Mouse (Mus musculus): Measurements from ENCODE around the gene Cyp24a1. TPM values are rescaled to one million over a fixed set of nuclear protein-coding genes. Genes with fewer than 3 reads are reported as not detected.

Cyp24a1 gene
- polyA plus RNA-seq, 1 experiment from 2014 or later: 0.05 TPM

DNA sequence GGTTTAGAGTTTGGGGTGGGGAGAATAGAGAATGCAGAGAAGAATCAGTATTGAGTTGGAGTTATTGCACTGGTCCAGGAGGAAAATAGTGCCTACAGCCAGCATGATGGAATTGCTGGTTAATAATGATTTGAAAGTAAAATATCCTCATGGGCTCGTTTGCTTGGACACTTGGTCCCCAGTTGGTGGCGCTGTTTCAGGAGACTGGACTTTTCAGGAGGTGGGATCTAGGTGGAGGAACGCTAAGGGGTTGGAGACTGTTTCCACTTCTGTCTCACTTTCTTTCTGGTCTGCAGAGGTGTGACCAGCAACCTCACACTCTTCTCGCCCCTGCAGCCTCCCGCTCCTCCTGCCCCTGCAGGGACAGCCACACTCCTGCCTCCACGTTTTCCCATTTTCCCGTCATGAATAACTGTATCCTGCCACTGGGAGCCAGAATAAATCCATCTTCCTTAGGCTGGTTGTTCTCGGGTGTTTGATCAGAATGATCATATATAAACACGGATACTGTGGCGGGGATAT is 14.9 kb downstream of the Cyp24a1 start:
- Histone ChIP-seq H3K36me3 (ENCODE audit: control insufficient read depth, insufficient read depth, low read length) (no peaks in the 10 kb centered on the region), H3K27me3 (ENCODE audit: control insufficient read depth, insufficient read depth, low read length) (no peaks in the 10 kb centered on the region), H3K9ac (replicated peaks; ENCODE audit: low read depth, low read length) (no peak overlapping the region), H3K27ac (ENCODE audit: low read depth, low read length) (no peak overlapping the region), H3K4me3 (ENCODE audit: low read depth, low read length) (no peak overlapping the region), H3K4me2 (ENCODE audit: low read depth, low read length) (no peak overlapping the region), H3K4me1 (ENCODE audit: control insufficient read depth, insufficient read depth, low read length) (no peaks in the 10 kb centered on the region), H3K9me3 (ENCODE audit: control insufficient read depth, low read length) (no peaks in the 10 kb centered on the region)
- 71% methylated on average over 10 of the region's 10 CpGs for WGBS
- ATAC-seq (ENCODE audit: low read depth): no peak

DNA sequence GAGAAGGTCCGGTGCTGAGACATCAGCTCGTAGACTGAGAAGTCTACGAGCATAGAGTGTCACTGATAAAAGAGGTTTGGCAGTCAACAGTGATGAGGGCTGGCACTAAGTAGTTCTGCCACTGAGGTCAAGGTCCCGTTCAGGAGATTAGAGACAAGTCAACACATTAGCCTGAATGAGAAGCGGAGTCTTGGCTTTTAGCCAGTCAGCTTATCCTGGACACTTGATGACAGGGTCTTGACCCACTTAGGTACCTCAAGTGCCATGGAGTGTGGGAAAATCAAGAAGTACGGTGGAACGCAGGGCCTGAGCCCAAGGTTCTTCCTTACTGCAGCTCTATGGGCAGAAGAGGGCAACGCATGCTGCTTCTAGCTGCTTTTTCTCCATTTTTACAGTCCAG is 20.3 kb downstream of the Cyp24a1 start:
- 93% methylated on average over 8 of the region's 8 CpGs for WGBS
- no peak for ATAC-seq (ENCODE audit: low read depth)
- Histone ChIP-seq H3K9ac (replicated peaks; ENCODE audit: low read depth, low read length) (no peak overlapping the region), H3K4me2 (ENCODE audit: low read depth, low read length) (no peak overlapping the region), H3K36me3 (ENCODE audit: control insufficient read depth, insufficient read depth, low read length) (no peaks in the 10 kb centered on the region), H3K4me3 (ENCODE audit: low read depth, low read length) (no peak overlapping the region), H3K27me3 (ENCODE audit: control insufficient read depth, insufficient read depth, low read length) (no peaks in the 10 kb centered on the region), H3K27ac (ENCODE audit: low read depth, low read length) (no peak overlapping the region), H3K4me1 (ENCODE audit: control insufficient read depth, insufficient read depth, low read length) (no peaks in the 10 kb centered on the region), H3K9me3 (ENCODE audit: control insufficient read depth, low read length) (no peaks in the 10 kb centered on the region)

DNA sequence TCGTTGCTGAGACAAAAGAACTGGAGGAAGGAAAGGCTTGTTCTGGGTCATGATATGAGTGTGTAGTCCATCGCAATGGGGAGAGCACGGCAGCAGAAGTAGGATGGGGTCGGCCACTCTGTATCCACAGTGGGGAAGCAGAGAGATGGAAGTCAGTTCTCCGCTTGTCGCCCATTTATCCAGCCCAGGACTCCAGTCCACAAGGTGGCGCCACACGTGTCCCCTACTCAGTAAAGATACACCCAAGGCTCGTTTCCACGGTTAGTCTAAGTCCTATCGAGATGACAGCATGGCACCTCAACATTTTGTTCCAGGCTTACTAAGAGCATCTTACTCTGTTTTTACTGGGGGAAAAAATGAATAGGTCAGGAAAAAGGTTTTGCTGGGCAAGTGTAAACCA is 20.7 kb downstream of the Cyp24a1 start:
- Histone ChIP-seq H3K4me1 (ENCODE audit: control insufficient read depth, insufficient read depth, low read length) (no peaks in the 10 kb centered on the region), H3K27ac (ENCODE audit: low read depth, low read length) (no peak overlapping the region), H3K27me3 (ENCODE audit: control insufficient read depth, insufficient read depth, low read length) (no peaks in the 10 kb centered on the region), H3K4me2 (ENCODE audit: low read depth, low read length) (no peak overlapping the region), H3K4me3 (ENCODE audit: low read depth, low read length) (no peak overlapping the region), H3K9me3 (ENCODE audit: control insufficient read depth, low read length) (no peaks in the 10 kb centered on the region), H3K36me3 (ENCODE audit: control insufficient read depth, insufficient read depth, low read length) (no peaks in the 10 kb centered on the region), H3K9ac (replicated peaks; ENCODE audit: low read depth, low read length) (no peak overlapping the region)
- no peak for ATAC-seq (ENCODE audit: low read depth)
- 85% methylated on average over 11 of the region's 11 CpGs for WGBS

DNA sequence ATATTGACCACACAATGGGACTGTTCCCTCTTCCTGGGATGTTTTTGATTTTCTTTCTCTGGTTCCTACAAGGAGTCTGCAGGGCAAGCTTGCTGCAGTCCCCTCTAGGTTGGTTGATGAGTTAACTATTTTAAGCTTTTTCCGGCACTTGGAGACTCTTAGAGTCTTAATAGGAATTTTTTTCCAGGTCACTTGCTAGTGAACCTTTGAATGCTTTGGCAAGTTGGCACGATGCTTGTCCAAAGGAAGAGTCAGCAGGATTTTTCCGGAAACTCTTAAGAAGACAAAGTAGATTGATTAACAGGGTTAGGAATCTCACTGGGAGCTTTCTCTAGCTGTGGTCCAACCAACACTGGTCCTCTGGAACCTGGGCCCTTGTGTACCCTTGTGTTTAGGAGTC is 21.8 kb downstream of the Cyp24a1 start:
- no peak overlapping the region for H3K9ac ChIP-seq (replicated peaks; ENCODE audit: low read depth, low read length)
- no peak for ATAC-seq (ENCODE audit: low read depth)
- no peak overlapping the region for H3K27ac ChIP-seq (ENCODE audit: low read depth, low read length)
- no peaks in the 10 kb centered on the region for H3K27me3 ChIP-seq (ENCODE audit: control insufficient read depth, insufficient read depth, low read length)
- H3K36me3 ChIP-seq (ENCODE audit: control insufficient read depth, insufficient read depth, low read length): no peaks in the 10 kb centered on the region
- no peaks in the 10 kb centered on the region for H3K9me3 ChIP-seq (ENCODE audit: control insufficient read depth, low read length)
- WGBS: 67% methylated on average over 3 of the region's 3 CpGs
- H3K4me2 ChIP-seq (ENCODE audit: low read depth, low read length): no peak overlapping the region
- no peak overlapping the region for H3K4me3 ChIP-seq (ENCODE audit: low read depth, low read length)
- no peaks in the 10 kb centered on the region for H3K4me1 ChIP-seq (ENCODE audit: control insufficient read depth, insufficient read depth, low read length)

DNA sequence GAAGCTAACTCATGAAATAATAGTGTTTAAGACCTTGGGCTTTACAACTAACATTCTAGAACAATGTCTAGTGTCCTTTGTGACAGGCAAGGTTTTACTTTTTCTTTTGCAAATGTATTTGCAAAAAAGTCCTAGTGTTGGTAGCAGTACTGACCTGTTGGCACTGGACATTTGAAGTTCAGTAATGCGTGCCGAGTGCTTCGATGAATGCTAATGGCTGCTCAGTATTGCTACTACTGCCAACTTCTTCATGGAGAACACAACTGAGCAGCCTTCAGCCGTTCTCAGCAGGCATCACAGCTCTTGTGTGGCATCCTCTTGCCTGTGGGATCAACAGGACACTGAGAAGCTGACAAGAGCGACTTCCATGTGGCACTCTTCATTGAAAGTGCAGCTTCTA is 22.8 kb downstream of the Cyp24a1 start:
- no peak for ATAC-seq (ENCODE audit: low read depth)
- H3K36me3 ChIP-seq (ENCODE audit: control insufficient read depth, insufficient read depth, low read length): no peaks in the 10 kb centered on the region
- H3K4me3 ChIP-seq (ENCODE audit: low read depth, low read length): no peak overlapping the region
- H3K9me3 ChIP-seq (ENCODE audit: control insufficient read depth, low read length): no peaks in the 10 kb centered on the region
- no peak overlapping the region for H3K27ac ChIP-seq (ENCODE audit: low read depth, low read length)
- WGBS: 93% methylated on average over 5 of the region's 5 CpGs
- no peaks in the 10 kb centered on the region for H3K4me1 ChIP-seq (ENCODE audit: control insufficient read depth, insufficient read depth, low read length)
- H3K4me2 ChIP-seq (ENCODE audit: low read depth, low read length): no peak overlapping the region
- no peak overlapping the region for H3K9ac ChIP-seq (replicated peaks; ENCODE audit: low read depth, low read length)
- no peaks in the 10 kb centered on the region for H3K27me3 ChIP-seq (ENCODE audit: control insufficient read depth, insufficient read depth, low read length)

DNA sequence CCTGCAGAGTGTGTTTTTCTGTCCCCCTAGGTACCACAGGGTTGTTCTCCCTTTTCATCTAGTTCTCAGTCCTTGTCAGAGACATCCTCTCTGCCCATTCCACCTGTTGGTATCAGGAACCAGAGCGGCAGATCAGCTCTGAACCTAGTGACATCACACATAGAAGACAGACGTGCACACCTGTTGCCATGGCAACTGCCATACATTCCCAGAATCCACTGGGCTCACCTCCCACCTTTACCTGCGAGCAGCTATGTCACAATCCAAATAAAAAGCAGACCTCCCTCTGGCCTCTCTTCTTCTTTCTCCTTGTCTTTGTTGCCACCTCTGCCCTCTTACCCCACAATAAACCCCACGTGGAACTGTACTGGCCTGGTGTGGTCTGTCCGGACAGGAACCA is 26.4 kb downstream of the Cyp24a1 start:
- 85% methylated on average over 5 of the region's 5 CpGs for WGBS
- H3K4me3 ChIP-seq (ENCODE audit: low read depth, low read length): no peak overlapping the region
- no peaks in the 10 kb centered on the region for H3K27me3 ChIP-seq (ENCODE audit: control insufficient read depth, insufficient read depth, low read length)
- no peak for ATAC-seq (ENCODE audit: low read depth)
- H3K4me2 ChIP-seq (ENCODE audit: low read depth, low read length): no peak overlapping the region
- H3K27ac ChIP-seq (ENCODE audit: low read depth, low read length): no peak overlapping the region
- no peaks in the 10 kb centered on the region for H3K36me3 ChIP-seq (ENCODE audit: control insufficient read depth, insufficient read depth, low read length)
- no peaks in the 10 kb centered on the region for H3K4me1 ChIP-seq (ENCODE audit: control insufficient read depth, insufficient read depth, low read length)
- H3K9me3 ChIP-seq (ENCODE audit: control insufficient read depth, low read length): no peaks in the 10 kb centered on the region
- no peak overlapping the region for H3K9ac ChIP-seq (replicated peaks; ENCODE audit: low read depth, low read length)

DNA sequence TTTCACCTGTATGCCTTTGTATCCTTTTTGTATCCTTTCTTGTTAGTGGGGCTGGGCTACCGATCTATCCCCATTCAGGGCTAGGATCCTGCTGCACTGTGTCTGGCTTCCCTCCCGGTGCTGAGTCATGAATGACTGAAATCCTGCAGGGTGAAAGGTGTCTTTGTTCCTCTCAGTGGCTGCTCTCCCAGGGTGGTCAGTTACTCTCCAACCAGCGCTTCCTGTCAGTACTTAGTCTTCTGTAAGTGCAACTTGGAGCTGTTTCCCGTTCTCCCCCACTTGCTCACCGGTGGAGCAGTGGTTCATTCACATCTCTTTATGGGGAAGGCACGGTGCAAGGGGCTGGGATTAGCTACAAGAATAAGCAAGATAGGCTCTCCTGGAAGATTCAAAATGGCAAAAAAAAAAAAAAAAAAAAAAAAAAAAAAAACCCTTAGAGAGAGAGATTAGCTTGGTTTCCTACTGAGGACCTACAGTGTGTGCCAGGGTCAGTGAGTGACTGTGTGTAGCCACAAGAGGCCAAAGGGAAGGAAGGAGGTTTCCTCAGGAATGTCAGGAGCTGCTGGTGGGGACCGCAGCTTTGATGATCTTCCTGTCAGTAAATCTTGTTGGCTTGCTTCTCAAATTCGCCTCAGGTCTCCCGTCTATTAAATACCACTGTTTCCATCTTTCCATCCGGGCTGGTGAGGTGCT is 27.2 kb downstream of the Cyp24a1 start:
- H3K4me2 ChIP-seq (ENCODE audit: low read depth, low read length): no peak overlapping the region
- 16% methylated on average over 10 of the region's 10 CpGs for WGBS
- H3K4me1 ChIP-seq (ENCODE audit: control insufficient read depth, insufficient read depth, low read length): no peaks in the 10 kb centered on the region
- no peaks in the 10 kb centered on the region for H3K27me3 ChIP-seq (ENCODE audit: control insufficient read depth, insufficient read depth, low read length)
- H3K36me3 ChIP-seq (ENCODE audit: control insufficient read depth, insufficient read depth, low read length): no peaks in the 10 kb centered on the region
- no peak overlapping the region for H3K4me3 ChIP-seq (ENCODE audit: low read depth, low read length)
- peak; percentile 41; the same call in 1 of the 2 replicates for ATAC-seq (ENCODE audit: low read depth)
- H3K9ac ChIP-seq (replicated peaks; ENCODE audit: low read depth, low read length): no peak overlapping the region
- no peaks in the 10 kb centered on the region for H3K9me3 ChIP-seq (ENCODE audit: control insufficient read depth, low read length)
- no peak overlapping the region for H3K27ac ChIP-seq (ENCODE audit: low read depth, low read length)

DNA sequence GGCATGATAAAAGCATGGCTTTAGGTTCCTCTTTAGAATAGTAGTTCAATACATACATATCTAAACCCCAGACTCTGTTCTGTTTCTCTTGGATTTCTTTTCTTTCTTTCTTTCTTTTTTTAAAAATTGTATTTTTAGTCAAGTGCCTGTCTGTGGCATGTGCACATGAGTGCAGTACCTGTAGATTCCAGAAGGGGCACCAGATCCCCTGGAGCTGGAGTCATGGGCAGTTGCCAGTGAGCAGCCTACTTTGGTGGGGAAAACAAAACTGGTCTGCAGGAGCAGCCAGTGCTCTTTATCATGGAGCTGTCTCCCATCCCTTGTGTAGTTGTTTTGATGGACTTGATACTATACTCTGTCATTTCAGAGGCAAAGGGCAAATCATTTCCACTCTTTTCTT is 28.9 kb downstream of the Cyp24a1 start:
- Histone ChIP-seq H3K4me3 (ENCODE audit: low read depth, low read length) (no peak overlapping the region), H3K4me2 (ENCODE audit: low read depth, low read length) (no peak overlapping the region), H3K9me3 (ENCODE audit: control insufficient read depth, low read length) (no peaks in the 10 kb centered on the region), H3K27ac (ENCODE audit: low read depth, low read length) (no peak overlapping the region), H3K9ac (replicated peaks; ENCODE audit: low read depth, low read length) (no peak overlapping the region), H3K4me1 (ENCODE audit: control insufficient read depth, insufficient read depth, low read length) (no peaks in the 10 kb centered on the region), H3K36me3 (ENCODE audit: control insufficient read depth, insufficient read depth, low read length) (no peaks in the 10 kb centered on the region), H3K27me3 (ENCODE audit: control insufficient read depth, insufficient read depth, low read length) (no peaks in the 10 kb centered on the region)
- no peak for ATAC-seq (ENCODE audit: low read depth)

DNA sequence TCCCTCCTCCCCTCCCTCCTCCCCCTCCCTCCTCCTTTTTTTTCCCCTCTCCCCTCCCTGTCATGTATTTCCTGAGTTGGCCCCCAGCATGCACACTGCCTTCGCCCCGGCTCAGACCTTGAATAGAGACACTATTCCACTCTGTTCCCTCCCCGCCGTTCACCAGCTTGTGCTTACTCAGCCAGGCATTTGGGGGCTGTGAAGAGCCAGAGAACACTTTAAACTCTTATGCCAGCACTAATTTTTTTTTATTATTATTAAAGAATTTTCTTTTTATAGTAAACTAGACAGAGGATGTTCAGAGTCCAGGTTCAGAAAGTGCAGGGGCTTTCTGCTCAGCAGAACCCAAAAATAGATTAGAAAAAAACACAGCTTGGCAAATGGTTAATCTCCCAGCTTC is 32.1 kb downstream of the Cyp24a1 start:
- Histone ChIP-seq H3K9me3 (ENCODE audit: control insufficient read depth, low read length) (no peaks in the 10 kb centered on the region), H3K9ac (replicated peaks; ENCODE audit: low read depth, low read length) (no peak overlapping the region), H3K4me1 (ENCODE audit: control insufficient read depth, insufficient read depth, low read length) (no peaks in the 10 kb centered on the region), H3K27ac (ENCODE audit: low read depth, low read length) (no peak overlapping the region), H3K36me3 (ENCODE audit: control insufficient read depth, insufficient read depth, low read length) (no peaks in the 10 kb centered on the region), H3K4me2 (ENCODE audit: low read depth, low read length) (no peak overlapping the region), H3K27me3 (ENCODE audit: control insufficient read depth, insufficient read depth, low read length) (no peaks in the 10 kb centered on the region), H3K4me3 (ENCODE audit: low read depth, low read length) (no peak overlapping the region)
- no peak for ATAC-seq (ENCODE audit: low read depth)
- WGBS: 69% methylated on average over 2 of the region's 4 CpGs
